Mouse (Mus musculus): ENCODE measurements around the gene Rnf145.

Rnf145 gene

GRCm38 (mm10) chr11:44509906-44510305 is 8.9 kb upstream of the Rnf145 start:
- DNase-seq (ENCODE audit: inconsistent age in 2 of 2, low spot score in 1 of 2): no peak

- DNase-seq (ENCODE audit: inconsistent age in 2 of 2, low spot score in 1 of 2): no peak
Observed at GRCm38 (mm10) chr11:44510371-44510770, 8.4 kb upstream of the Rnf145 start.

GRCm38 (mm10) chr11:44512044-44513025 is 6.4 kb upstream of the Rnf145 start:
- DNase-seq (ENCODE audit: inconsistent age in 2 of 2, low spot score in 1 of 2): no peak

GRCm38 (mm10) chr11:44513026-44513422 is 5.7 kb upstream of the Rnf145 start:
- DNase-seq (ENCODE audit: inconsistent age in 2 of 2, low spot score in 1 of 2): no peak

GRCm38 (mm10) chr11:44514666-44515065 is 4.1 kb upstream of the Rnf145 start:
- no peak for DNase-seq (ENCODE audit: inconsistent age in 2 of 2, low spot score in 1 of 2)

GRCm38 (mm10) chr11:44516362-44516761 is 2.4 kb upstream of the Rnf145 start:
- DNase-seq (ENCODE audit: inconsistent age in 2 of 2, low spot score in 1 of 2): no peak

- DNase-seq (ENCODE audit: inconsistent age in 2 of 2, low spot score in 1 of 2): peak in 1 of 2 experiments; percentile 48
Observed at GRCm38 (mm10) chr11:44517561-44518280, 1.0 kb upstream of the Rnf145 start.

GRCm38 (mm10) chr11:44519096-44519949 is 559 bp downstream of the Rnf145 start:
- DNase-seq (ENCODE audit: inconsistent age in 2 of 2, low spot score in 1 of 2): peak; percentile 57 to 82

GRCm38 (mm10) chr11:44519950-44520761 is 1.4 kb downstream of the Rnf145 start:
- DNase-seq (ENCODE audit: inconsistent age in 2 of 2, low spot score in 1 of 2): peak; percentile 91 to 96

- no peak for DNase-seq (ENCODE audit: inconsistent age in 2 of 2, low spot score in 1 of 2)
Observed at GRCm38 (mm10) chr11:44522594-44522993, 3.8 kb downstream of the Rnf145 start.

GRCm38 (mm10) chr11:44525765-44526164 is 7.0 kb downstream of the Rnf145 start:
- DNase-seq (ENCODE audit: inconsistent age in 2 of 2, low spot score in 1 of 2): peak in 1 of 2 experiments; percentile 28

GRCm38 (mm10) chr11:44526654-44527263 is 8.0 kb downstream of the Rnf145 start:
- peak in 1 of 2 experiments; percentile 23 for DNase-seq (ENCODE audit: inconsistent age in 2 of 2, low spot score in 1 of 2)

GRCm38 (mm10) chr11:44528560-44529199 is 9.9 kb downstream of the Rnf145 start:
- DNase-seq (ENCODE audit: inconsistent age in 2 of 2, low spot score in 1 of 2): peak in 1 of 2 experiments; percentile 29

GRCm38 (mm10) chr11:44529200-44529599 is 10.4 kb downstream of the Rnf145 start:
- DNase-seq (ENCODE audit: inconsistent age in 2 of 2, low spot score in 1 of 2): peak; percentile 31 to 72

GRCm38 (mm10) chr11:44529716-44530115 is 11.0 kb downstream of the Rnf145 start:
- no peak for DNase-seq (ENCODE audit: inconsistent age in 2 of 2, low spot score in 1 of 2)

GRCm38 (mm10) chr11:44530382-44530781 is 11.6 kb downstream of the Rnf145 start:
- DNase-seq (ENCODE audit: inconsistent age in 2 of 2, low spot score in 1 of 2): peak in 1 of 2 experiments; percentile 41

GRCm38 (mm10) chr11:44530867-44531266 is 12.1 kb downstream of the Rnf145 start:
- peak in 1 of 2 experiments; percentile 20 for DNase-seq (ENCODE audit: inconsistent age in 2 of 2, low spot score in 1 of 2)

- DNase-seq (ENCODE audit: inconsistent age in 2 of 2, low spot score in 1 of 2): no peak
Observed at GRCm38 (mm10) chr11:44531617-44532016, 12.9 kb downstream of the Rnf145 start.

Measured in adrenal gland, adult (tissue).